Mouse (Mus musculus) cerebellum, adult 2 months (tissue): ENCODE measurements around the gene Shank2. TPM values are rescaled to one million over a fixed set of nuclear protein-coding genes. Genes with fewer than 3 reads are reported as not detected.

Source experiments
- DNase-seq, 2 experiments: peaks; one replicate each; pipeline ENCODE4 v3.0.0; 2021
- H3K27ac ChIP-seq: fragments of 200-500 bp; 2 replicates; pipeline ENCODE4 v1.5.1; 2012; ENCODE audit warnings: low read length, control low read depth, inconsistent platforms; ENCODE audit not compliant: insufficient read depth
- H3K27me3 ChIP-seq: fragments of 200-500 bp; 2 replicates; pipeline ENCODE4 v1.6.1; 2012; ENCODE audit warnings: inconsistent platforms, mild to moderate bottlenecking, low read length, moderate library complexity; ENCODE audit not compliant: control insufficient read depth, insufficient read depth
- H3K4me1 ChIP-seq: fragments of 200-500 bp; 2 replicates; pipeline ENCODE4 v1.6.1; 2011; ENCODE audit warnings: low read length; ENCODE audit not compliant: control insufficient read depth, insufficient read depth
- H3K4me3 ChIP-seq: fragments of 200-500 bp; replicated peaks from 2 replicates; pipeline ENCODE3; 2011; ENCODE audit warnings: mild to moderate bottlenecking, low read depth, low read length, control low read depth; ENCODE audit not compliant: insufficient read depth
- CTCF ChIP-seq: fragments of 200-500 bp; IDR thresholded peaks from 2 replicates; pipeline ENCODE4 v1.5.1; 2011; ENCODE audit warnings: low read depth, mild to moderate bottlenecking, control low read depth, low read length, moderate library complexity, borderline replicate concordance; ENCODE audit not compliant: insufficient read depth
- POLR2A ChIP-seq: fragments of 200-500 bp; IDR thresholded peaks from 2 replicates; pipeline ENCODE4 v1.6.1; 2011; ENCODE audit warnings: low read length, control low read depth, borderline replicate concordance; ENCODE audit not compliant: insufficient read depth
- WGBS: fragments of 180-500 bp; shearing (Covaris S2); methylation state at CpG from one replicate; pipeline ENCODE4 v1.1.7; 2018; 5-methylcytosine and 5-hydroxymethylcytosine counted together
- polyA plus RNA-seq: library from polyadenylated mRNA; depleted of rRNA; stranded (reverse); fragments of >200 nt; gene quantifications from 2 replicates; pipeline ENCODE4 v1.2.3, GENCODE M21; 2012

Gene Shank2
- polyA plus RNA-seq, 1 experiment = 46.3 TPM

- no peak overlapping the region for H3K27ac ChIP-seq
- H3K4me3 ChIP-seq = no peak overlapping the region
- H3K4me1 ChIP-seq = 0 out of 2 replicates have a peak, but pooled peaks cover 3% of the 10 kb centered on the region
- DNase-seq = no peak
- H3K27me3 ChIP-seq = no peaks in the 10 kb centered on the region
- no peak for TF ChIP-seq POLR2A
- TF ChIP-seq CTCF = no peak
- 57% methylated on average over 3 of the region's 3 CpGs for WGBS
These were observed 110.3 kb downstream of the Shank2 start for GRCm38 (mm10) chr7:144111981-144112380.

DNA sequence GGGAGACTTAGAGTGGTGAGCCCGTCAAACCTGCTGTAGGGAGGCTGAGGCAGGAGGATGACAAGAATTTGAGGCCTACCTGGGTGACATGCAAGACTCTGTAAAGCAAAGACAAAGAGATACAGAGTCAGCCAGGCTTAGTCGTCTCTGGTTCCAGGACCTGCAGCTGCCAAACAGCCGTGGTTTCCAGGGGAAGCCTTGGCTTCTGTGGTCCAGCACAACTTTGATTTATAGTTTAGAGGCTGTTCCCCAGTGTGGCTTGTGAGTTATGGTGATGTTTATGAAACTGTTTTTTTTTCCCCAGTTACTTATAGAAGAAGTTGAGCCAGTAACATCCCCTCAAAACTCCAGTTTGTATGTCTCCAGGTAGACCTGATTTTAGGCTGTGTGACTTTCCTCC is 112.5 kb downstream of the Shank2 start:
- no peak overlapping the region for H3K27ac ChIP-seq
- H3K4me1 ChIP-seq = 0 out of 2 replicates have a peak, but pooled peaks cover 3% of the 10 kb centered on the region
- no peaks in the 10 kb centered on the region for H3K27me3 ChIP-seq
- 68% methylated on average over 3 of the region's 3 CpGs for WGBS
- DNase-seq = no peak
- no peak overlapping the region for H3K4me3 ChIP-seq
- no peak for TF ChIP-seq POLR2A
- TF ChIP-seq CTCF = no peak

- no peak for TF ChIP-seq CTCF
- no peak for TF ChIP-seq POLR2A
- whole genome bisulfite sequencing = 100% methylated on average over 1 of the region's 1 CpGs
- H3K4me3 ChIP-seq = no peak overlapping the region
- peaks cover 6% of the 10 kb centered on the region; the same call in 1 of the 2 replicates for H3K4me1 ChIP-seq
- no peaks in the 10 kb centered on the region for H3K27me3 ChIP-seq
- no peak overlapping the region for H3K27ac ChIP-seq
- DNase-seq = no peak
These were observed 117.8 kb downstream of the Shank2 start for GRCm38 (mm10) chr7:144119562-144119961.

DNA sequence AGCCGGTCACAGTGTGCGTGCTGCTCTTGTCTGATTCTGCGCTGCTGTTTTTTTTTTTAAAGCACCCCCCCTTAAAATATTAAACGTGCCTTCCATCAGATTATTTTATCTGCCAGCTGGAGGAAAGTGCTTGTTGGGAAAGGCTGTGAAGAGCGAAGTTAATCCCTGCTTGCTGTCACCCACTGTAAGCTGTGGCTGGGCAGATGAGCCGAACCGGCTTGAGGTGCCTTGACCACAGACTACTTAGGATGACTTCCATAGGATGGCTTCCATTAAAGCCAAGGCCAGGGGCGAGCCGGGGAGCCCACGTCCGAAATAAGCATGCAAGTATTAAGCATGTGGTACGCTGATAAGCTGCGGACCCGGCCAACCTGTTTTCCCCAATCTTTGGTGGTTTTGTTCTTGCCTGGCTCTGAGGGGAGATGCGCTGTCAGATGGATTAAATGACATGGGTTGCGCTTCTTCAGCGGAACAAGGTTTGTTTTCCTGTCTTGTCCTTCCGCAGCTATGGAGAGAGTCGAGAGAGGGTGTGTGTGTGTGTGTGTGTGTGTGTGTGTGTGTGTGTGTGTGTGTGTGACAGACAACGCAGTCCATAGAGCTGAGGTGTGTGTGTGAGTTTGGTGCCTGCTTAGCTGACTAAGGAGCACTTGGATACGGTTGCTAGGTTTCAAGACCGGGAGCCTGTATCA is 131.1 kb downstream of the Shank2 start:
- H3K4me3 ChIP-seq = peak overlapping the region; percentile 5
- peaks cover 5% of the 10 kb centered on the region; the same call in 1 of the 2 replicates for H3K4me1 ChIP-seq
- TF ChIP-seq POLR2A (no peak), CTCF (no peak)

GRCm38 (mm10) chr7:144133388-144133998 is 131.8 kb downstream of the Shank2 start:
- no peak for TF ChIP-seq POLR2A
- TF ChIP-seq CTCF = no peak
- Histone ChIP-seq H3K27me3 (no peaks in the 10 kb centered on the region), H3K4me1 (peaks cover 5% of the 10 kb centered on the region; the same call in 1 of the 2 replicates), H3K27ac (no peak overlapping the region), H3K4me3 (peak overlapping the region; percentile 5)
- 8% methylated on average over 9 of the region's 9 CpGs for WGBS
- DNase-seq = no peak

More for the DNA sequence above, 131.1 kb downstream of the Shank2 start:
- no peaks in the 10 kb centered on the region for H3K27me3 ChIP-seq
- 60% methylated on average over 22 of the region's 22 CpGs for WGBS
- no peak overlapping the region for H3K27ac ChIP-seq
- DNase-seq = no peak

DNA sequence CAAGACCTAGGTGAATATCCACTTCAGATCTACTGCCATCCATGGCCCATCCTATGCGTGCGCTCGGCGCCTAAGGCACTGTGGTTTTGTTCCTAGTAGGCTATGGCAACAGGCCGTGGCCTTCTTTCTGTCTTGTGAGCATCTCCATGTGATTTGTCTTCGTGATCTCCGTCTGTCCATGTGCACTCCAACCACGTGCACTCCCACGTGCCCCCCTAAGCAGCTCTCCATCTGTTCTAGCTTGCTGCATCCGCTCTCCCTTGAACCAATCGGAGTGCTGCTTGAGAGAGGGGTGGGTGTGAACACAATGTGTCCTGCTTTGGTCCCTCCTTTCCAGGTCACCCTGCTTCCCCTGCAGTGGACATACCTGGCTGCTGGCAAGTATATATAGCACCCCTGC is 133.0 kb downstream of the Shank2 start:
- H3K27me3 ChIP-seq = no peaks in the 10 kb centered on the region
- H3K4me3 ChIP-seq = no peak overlapping the region
- no peak for TF ChIP-seq CTCF
- no peak for TF ChIP-seq POLR2A
- WGBS = 65% methylated on average over 11 of the region's 11 CpGs
- peak; percentile 16 to 32 for DNase-seq
- H3K27ac ChIP-seq = no peak overlapping the region
- peaks cover 5% of the 10 kb centered on the region for H3K4me1 ChIP-seq

GRCm38 (mm10) chr7:144137827-144138226 is 136.1 kb downstream of the Shank2 start:
- no peaks in the 10 kb centered on the region for H3K27me3 ChIP-seq
- H3K27ac ChIP-seq = no peak overlapping the region
- TF ChIP-seq POLR2A = no peak
- H3K4me1 ChIP-seq = peaks cover 8% of the 10 kb centered on the region
- 89% methylated on average over 2 of the region's 2 CpGs for WGBS
- no peak overlapping the region for H3K4me3 ChIP-seq
- DNase-seq = no peak

GRCm38 (mm10) chr7:144138476-144138875 is 136.7 kb downstream of the Shank2 start:
- Histone ChIP-seq H3K27me3 (no peaks in the 10 kb centered on the region), H3K4me1 (peaks cover 5% of the 10 kb centered on the region), H3K4me3 (no peak overlapping the region), H3K27ac (no peak overlapping the region)
- DNase-seq = no peak
- WGBS = 84% methylated on average over 2 of the region's 2 CpGs
- TF ChIP-seq CTCF = no peak
- TF ChIP-seq POLR2A = no peak
